Mouse (Mus musculus) gastrocnemius, adult 2 months (tissue): ENCODE measurements around the gene Ccne1. TPM values are rescaled to one million over a fixed set of nuclear protein-coding genes. Genes with fewer than 3 reads are reported as not detected.

Source experiments
- DNase-seq: peaks from one replicate; pipeline ENCODE4 v3.0.0; 2022
- H3K27ac ChIP-seq: fragments of 200-600 bp; 2 replicates; pipeline ENCODE4 v1.8.1; 2022; ENCODE audit warnings: mild to moderate bottlenecking
- H3K4me3 ChIP-seq: fragments of 200-600 bp; 2 replicates; pipeline ENCODE4 v1.8.1; 2022; ENCODE audit warnings: mild to moderate bottlenecking, moderate library complexity
- CTCF ChIP-seq: fragments of 200-600 bp; IDR thresholded peaks from 2 replicates; pipeline ENCODE4 v1.8.1; 2022; ENCODE audit warnings: antibody characterized with exemption, mild to moderate bottlenecking, moderate library complexity
- intact Hi-C: fragments of 180-260 bp; cut with DNase I; formaldehyde crosslinking; loops from one replicate; pipeline ENCODE4 v1.15.1; 2025
- total RNA-seq, 2 experiments: library from RNA; stranded (reverse); gene quantifications; 2 replicates each; pipeline ENCODE4 v1.2.3; 2021

Ccne1 gene
- total RNA-seq, 2 experiments from 2014 or later: 0.20 to 0.28 TPM

GRCm38 (mm10) chr7:38087856-38088255 is 19.5 kb downstream of the Ccne1 start:
- Histone ChIP-seq H3K27ac (no peak overlapping the region), H3K4me3 (no peak overlapping the region)
- DNase-seq: no peak
- TF ChIP-seq CTCF: no peak
- intact Hi-C loops: no loop called here

DNA sequence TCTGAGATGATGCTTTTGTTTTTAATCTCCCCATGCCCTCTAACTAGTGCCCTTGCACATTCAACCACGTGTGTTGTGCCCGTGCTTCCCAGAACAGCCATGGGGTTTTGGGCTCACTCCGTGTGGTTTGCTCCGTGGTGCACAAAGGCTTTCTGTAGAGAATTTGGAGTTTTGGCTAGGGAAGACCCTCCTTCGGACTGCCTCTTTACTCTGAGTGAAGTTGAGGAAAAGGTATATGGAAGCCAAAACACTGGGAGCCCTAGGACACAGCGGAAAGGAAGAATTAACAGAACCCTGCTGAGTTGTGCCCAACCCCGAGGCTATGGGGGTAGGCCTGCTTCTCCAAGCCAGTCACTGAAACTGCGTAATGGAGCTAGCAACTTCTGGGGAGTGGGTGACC is 20.9 kb downstream of the Ccne1 start:
- intact Hi-C loops: no loop called here
- TF ChIP-seq CTCF: no peak
- Histone ChIP-seq H3K4me3 (no peak overlapping the region), H3K27ac (no peak overlapping the region)
- DNase-seq: no peak

GRCm38 (mm10) chr7:38085573-38086211 is 21.6 kb downstream of the Ccne1 start:
- peak; percentile 58 for TF ChIP-seq CTCF
- Histone ChIP-seq H3K27ac (peak overlapping the region; percentile 38), H3K4me3 (peak overlapping the region; percentile 75)
- intact Hi-C loops: loop anchor here (1.0 to 2.0 kb wide), 2 partner anchors 21 to 66 kb away; partner anchors contain the start of gene Ccne1
- peak; percentile 73 for DNase-seq

- intact Hi-C loops: loop anchor here (1.0 to 2.0 kb wide), 2 partner anchors 22 to 66 kb away; partner anchors contain the start of gene Ccne1
- peak overlapping the region; percentile 89 for H3K27ac ChIP-seq
- peak; percentile 100 for DNase-seq
Observed at GRCm38 (mm10) chr7:38084778-38085572, 22.4 kb downstream of the Ccne1 start.

DNA sequence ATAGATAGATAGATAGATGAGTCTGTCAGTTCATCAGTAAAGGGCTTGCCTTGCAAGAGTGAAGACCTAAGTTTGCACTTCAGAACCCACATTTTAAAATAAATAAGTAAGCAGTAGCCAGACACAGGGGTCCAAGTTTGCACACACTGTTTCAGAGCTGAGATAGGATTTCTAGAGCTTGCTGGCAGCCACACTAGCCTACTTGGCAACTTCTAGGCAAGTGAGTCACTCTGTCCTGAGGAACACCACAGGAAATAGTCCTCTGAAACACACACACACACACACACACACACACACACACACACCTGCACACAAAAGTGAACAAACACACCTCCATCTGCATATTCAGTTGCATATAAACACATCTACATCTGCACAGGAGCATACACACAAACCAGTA is 24.4 kb downstream of the Ccne1 start:
- Histone ChIP-seq H3K4me3 (no peak overlapping the region), H3K27ac (no peak overlapping the region)
- intact Hi-C loops: no loop called here
- DNase-seq: peak; percentile 40
- no peak for TF ChIP-seq CTCF

More at GRCm38 (mm10) chr7:38084778-38085572, 22.4 kb downstream of the Ccne1 start:
- TF ChIP-seq CTCF: no peak
- peak overlapping the region; percentile 75 for H3K4me3 ChIP-seq

DNA sequence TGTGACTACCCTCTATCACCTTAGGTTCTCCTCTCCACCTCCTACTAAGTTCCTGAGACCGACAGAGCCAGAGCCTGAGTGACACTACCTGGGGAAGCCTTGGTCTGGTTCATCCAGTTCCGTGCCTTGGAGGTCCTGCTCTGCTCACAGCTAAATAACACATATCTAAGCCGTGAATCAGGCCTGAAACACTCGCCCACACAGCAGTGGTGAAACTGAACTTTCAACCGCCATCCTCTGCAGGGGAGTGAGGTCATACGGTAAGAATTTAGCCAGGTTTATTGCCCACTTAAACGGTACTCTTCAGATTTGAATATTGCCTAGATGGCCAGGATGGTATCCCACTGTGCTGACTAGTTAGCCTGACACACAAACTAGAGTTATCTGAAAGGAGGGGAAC is 30.1 kb downstream of the Ccne1 start:
- Histone ChIP-seq H3K4me3 (no peak overlapping the region), H3K27ac (no peak overlapping the region)
- no peak for TF ChIP-seq CTCF
- DNase-seq: no peak
- intact Hi-C loops: no loop called here

- intact Hi-C loops: loop anchor here (2.0 kb wide), 1 partner anchor 15 kb away; no protein-coding TSS in a partner anchor
- H3K27ac ChIP-seq: no peak overlapping the region
- no peak overlapping the region for H3K4me3 ChIP-seq
- DNase-seq: no peak
- no peak for TF ChIP-seq CTCF
Observed at GRCm38 (mm10) chr7:38075487-38075886, 31.8 kb downstream of the Ccne1 start.

- intact Hi-C loops: loop anchor here (2.0 to 5.0 kb wide), 2 partner anchors 14 to 78 kb away; no protein-coding TSS in a partner anchor
- DNase-seq: no peak
- no peak for TF ChIP-seq CTCF
- Histone ChIP-seq H3K27ac (no peak overlapping the region), H3K4me3 (no peak overlapping the region)
Observed at GRCm38 (mm10) chr7:38074920-38075319, 32.4 kb downstream of the Ccne1 start.

GRCm38 (mm10) chr7:38074514-38074913 is 32.8 kb downstream of the Ccne1 start:
- H3K27ac ChIP-seq: no peak overlapping the region
- intact Hi-C loops: loop anchor here (2.0 to 5.0 kb wide), 2 partner anchors 14 to 77 kb away; no protein-coding TSS in a partner anchor
- no peak overlapping the region for H3K4me3 ChIP-seq
- TF ChIP-seq CTCF: no peak
- no peak for DNase-seq

DNA sequence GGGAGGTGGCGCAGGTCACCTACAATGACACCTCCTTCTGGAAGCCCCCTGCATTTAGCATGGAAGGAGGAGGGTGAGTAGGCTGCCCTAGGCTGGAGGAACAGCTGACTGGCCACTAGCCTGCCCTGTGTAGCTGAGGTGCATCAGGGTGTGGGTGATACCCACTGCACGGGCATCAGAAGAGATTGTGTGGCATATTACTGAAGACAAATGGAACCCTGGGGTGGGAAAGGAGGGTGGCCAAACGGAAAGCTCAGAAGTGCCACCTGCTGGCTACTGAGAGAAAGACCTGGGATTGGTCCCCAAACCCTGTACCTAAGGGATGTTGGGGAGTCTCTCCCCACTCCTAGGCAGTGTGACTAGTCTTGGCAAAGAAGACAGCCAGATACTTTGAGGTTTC is 33.6 kb downstream of the Ccne1 start:
- intact Hi-C loops: loop anchor here (2.0 to 5.0 kb wide), 2 partner anchors 13 to 76 kb away; no protein-coding TSS in a partner anchor
- Histone ChIP-seq H3K27ac (no peak overlapping the region), H3K4me3 (no peak overlapping the region)
- DNase-seq: peak; percentile 59
- TF ChIP-seq CTCF: peak; percentile 84

DNA sequence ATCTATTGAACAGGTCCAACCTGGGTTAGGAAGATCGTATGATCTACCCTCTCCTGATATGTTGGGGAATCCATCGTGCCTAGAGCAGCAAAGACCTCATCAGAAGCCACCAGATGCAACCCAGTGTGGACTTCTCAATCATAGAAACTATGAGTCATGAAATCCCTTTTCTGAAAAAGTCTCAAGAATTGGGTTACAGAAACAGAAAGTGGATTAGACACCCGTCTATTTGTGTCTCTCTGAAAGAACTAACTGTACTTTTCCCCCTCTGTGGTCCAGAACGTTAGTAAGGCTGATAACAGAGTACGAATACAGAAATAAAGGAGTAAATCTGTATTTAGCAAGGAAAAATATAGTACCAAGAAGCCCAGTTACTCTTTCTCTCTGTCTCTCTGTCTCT is 36.3 kb downstream of the Ccne1 start:
- TF ChIP-seq CTCF: no peak
- no peak overlapping the region for H3K27ac ChIP-seq
- DNase-seq: no peak
- H3K4me3 ChIP-seq: no peak overlapping the region
- intact Hi-C loops: loop anchor here (5.0 kb wide), 1 partner anchor 74 kb away; no protein-coding TSS in a partner anchor

DNA sequence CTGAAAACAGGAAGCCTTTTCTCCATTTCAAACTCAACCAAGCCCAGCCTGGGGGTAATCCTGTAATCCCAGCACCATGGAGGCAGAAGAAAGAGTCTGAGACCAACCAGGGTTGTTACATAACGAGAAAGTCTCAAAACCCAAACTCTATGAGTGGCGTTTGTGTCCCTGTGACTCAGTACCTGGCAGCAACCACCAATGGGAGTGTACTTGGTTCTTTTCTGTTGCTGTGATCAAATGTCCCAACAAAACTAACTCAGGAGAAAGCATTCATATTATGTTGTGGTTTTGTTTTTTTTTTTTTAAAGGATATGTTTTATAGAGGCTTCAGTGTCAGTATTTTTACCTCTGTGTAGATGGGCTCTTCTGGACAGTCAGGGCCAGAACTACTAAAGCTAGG is 36.7 kb downstream of the Ccne1 start:
- no peak for TF ChIP-seq CTCF
- no peak overlapping the region for H3K27ac ChIP-seq
- DNase-seq: no peak
- intact Hi-C loops: loop anchor here (5.0 kb wide), 1 partner anchor 73 kb away; no protein-coding TSS in a partner anchor
- H3K4me3 ChIP-seq: no peak overlapping the region

DNA sequence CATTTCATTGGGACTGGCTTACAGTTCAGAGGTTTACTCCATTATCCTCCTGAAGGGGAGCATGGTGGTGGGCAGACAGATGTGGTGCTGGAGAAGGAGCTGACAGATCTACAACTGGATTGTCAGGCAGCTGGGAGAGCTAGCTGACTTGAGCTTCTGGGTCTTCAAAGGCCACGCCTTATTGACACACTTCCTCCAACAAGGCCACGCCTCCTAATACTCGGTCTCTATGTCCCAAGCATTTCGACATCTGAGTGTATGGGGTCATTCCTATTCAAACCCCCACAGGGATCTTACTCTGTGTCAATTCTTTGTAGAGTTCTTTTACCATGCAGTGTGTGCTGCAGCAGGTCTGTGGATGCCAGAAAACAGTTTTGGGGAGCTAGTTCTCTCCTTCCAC is 42.9 kb downstream of the Ccne1 start:
- Histone ChIP-seq H3K27ac (no peak overlapping the region), H3K4me3 (no peak overlapping the region)
- DNase-seq: no peak
- intact Hi-C loops: no loop called here
- no peak for TF ChIP-seq CTCF
